Mouse (Mus musculus) forebrain, embryonic 14.5 days (tissue): ENCODE measurements around the gene Cd96. TPM values are rescaled to one million over a fixed set of nuclear protein-coding genes. Genes with fewer than 3 reads are reported as not detected.

Experiments
- ATAC-seq: fragments of 200-750 bp; cut with Nextera tagmentation; 2 replicates; pipeline ENCODE4 v1.8.0; 2017; ENCODE audit warnings: mild to moderate bottlenecking, moderate library complexity
- DNase-seq: peaks from one replicate; pipeline ENCODE4 v3.0.0-alpha.2; 2015; ENCODE audit warnings: low spot score
- H3K27ac ChIP-seq: fragments of 300-500 bp; sonication (generic); 2 replicates; pipeline ENCODE4 v1.5.1; 2014; ENCODE audit warnings: low read depth, mild to moderate bottlenecking, control low read depth, low read length, moderate library complexity
- H3K27me3 ChIP-seq: fragments of 300-500 bp; sonication (generic); replicated peaks from 2 replicates; pipeline ENCODE4 v1.6.1; 2014; ENCODE audit warnings: low read length, control low read depth, mixed read lengths; ENCODE audit not compliant: control insufficient read depth, insufficient read depth
- H3K36me3 ChIP-seq: fragments of 300-500 bp; sonication (generic); 2 replicates; pipeline ENCODE4 v1.6.1; 2014; ENCODE audit warnings: low read length, control low read depth; ENCODE audit not compliant: control insufficient read depth, insufficient read depth
- H3K4me1 ChIP-seq: fragments of 300-500 bp; sonication (generic); 2 replicates; pipeline ENCODE4 v1.6.1; 2014; ENCODE audit warnings: antibody characterized with exemption, low read length, control low read depth; ENCODE audit not compliant: control insufficient read depth, insufficient read depth
- H3K4me2 ChIP-seq: fragments of 300-500 bp; sonication (generic); 2 replicates; pipeline ENCODE4 v1.6.1; 2014; ENCODE audit warnings: mild to moderate bottlenecking, control low read depth, low read length
- H3K4me3 ChIP-seq: fragments of 300-500 bp; sonication (generic); 2 replicates; pipeline ENCODE4 v1.5.1; 2014; ENCODE audit warnings: low read depth, low read length, control low read depth
- H3K9ac ChIP-seq: fragments of 300-500 bp; sonication (generic); 2 replicates; pipeline ENCODE4 v1.6.1; 2014; ENCODE audit warnings: mild to moderate bottlenecking, low read length, control low read depth, moderate library complexity
- H3K9me3 ChIP-seq: fragments of 300-500 bp; sonication (generic); replicated peaks from 2 replicates; pipeline ENCODE4 v1.6.1; 2016; ENCODE audit warnings: low read length, control low read depth, mixed read lengths; ENCODE audit not compliant: control insufficient read depth
- WGBS: fragments of 180-500 bp; shearing (Covaris S2); extraction: QIAGEN DNeasy Blood & Tissue Kit; methylation state at CpG from one replicate; pipeline ENCODE4 v1.1.7; 2014; 5-methylcytosine and 5-hydroxymethylcytosine counted together
- polyA plus RNA-seq: library from polyadenylated mRNA; unstranded; fragments of >200 nt; fragmentation: Nextera tagmentation; extraction: Ambion mirVana; gene quantifications from 2 replicates; pipeline ENCODE4 v1.2.1, GENCODE M21; 2014

Cd96 gene
- polyA plus RNA-seq, 1 experiment from 2014 or later = 0.10 TPM

DNA sequence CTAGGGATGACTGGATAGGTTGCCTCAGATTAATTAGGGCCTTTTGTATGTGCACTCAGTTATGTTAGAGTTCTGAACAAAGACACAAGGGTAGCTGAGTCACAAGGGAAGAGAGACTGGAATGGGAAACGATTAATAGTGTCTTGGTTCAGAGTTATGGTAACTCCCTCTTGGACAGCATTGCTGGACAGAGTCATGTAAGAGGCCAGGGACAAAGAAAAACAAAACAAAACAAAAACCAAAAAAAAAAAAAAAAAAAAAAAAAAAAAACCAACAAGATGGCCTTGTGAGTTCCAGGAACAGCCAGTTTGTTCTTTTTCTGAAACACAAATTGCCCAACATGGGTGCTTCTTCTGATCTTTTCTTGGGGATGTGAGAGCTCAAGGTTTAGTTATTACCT lies 133.8 kb downstream of the Cd96 start:
- Histone ChIP-seq H3K4me3 (no peak overlapping the region), H3K27ac (no peak overlapping the region), H3K9ac (no peak overlapping the region), H3K9me3 (no peaks in the 10 kb centered on the region), H3K4me2 (no peak overlapping the region), H3K4me1 (no peaks in the 10 kb centered on the region; the same call in 1 of the 2 replicates), H3K36me3 (no peaks in the 10 kb centered on the region), H3K27me3 (no peaks in the 10 kb centered on the region)
- no peak for ATAC-seq
- 19% methylated on average over 1 of the region's 1 CpGs for WGBS
- DNase-seq = no peak

Other genes starting within 250 kb of the Cd96 start
- 6.5 and 7.6 TPM in 2 replicates for gene Phldb2, start 166.7 kb downstream of the Cd96 start, polyA plus RNA-seq
- 10.3 and 10.6 TPM in 2 replicates for gene Plcxd2, start 110.0 kb downstream of the Cd96 start, polyA plus RNA-seq
- 1.2 and 2.0 TPM in 2 replicates for gene Gm4737, start 34.8 kb upstream of the Cd96 start, polyA plus RNA-seq